Mouse (Mus musculus) limb, embryonic 10.5 days (tissue): ENCODE measurements around the gene Atg16l1. TPM values are rescaled to one million over a fixed set of nuclear protein-coding genes. Genes with fewer than 3 reads are reported as not detected.
"Not testable (repeated sequence)": the region's sequence is repeated elsewhere in the genome, so short reads cannot be mapped to it uniquely, and the experiment has no call there.

Source experiments
- DNase-seq: peaks from one replicate; pipeline ENCODE4 v3.0.0-alpha.2; 2017; ENCODE audit warnings: low spot score
- H3K27ac ChIP-seq: fragments of 300-500 bp; sonication (generic); 2 replicates; pipeline ENCODE4 v1.5.1; 2016; ENCODE audit warnings: mild to moderate bottlenecking
- H3K27me3 ChIP-seq: fragments of 300-500 bp; sonication (generic); 2 replicates; pipeline ENCODE4 v1.6.1; 2016; ENCODE audit warnings: low read depth, mild to moderate bottlenecking; ENCODE audit not compliant: poor library complexity, severe bottlenecking
- H3K36me3 ChIP-seq: fragments of 300-500 bp; sonication (generic); 2 replicates; pipeline ENCODE4 v1.6.1; 2016; ENCODE audit warnings: mild to moderate bottlenecking, moderate library complexity
- H3K4me1 ChIP-seq: fragments of 300-500 bp; sonication (generic); 2 replicates; pipeline ENCODE4 v1.6.1; 2016
- H3K4me3 ChIP-seq: fragments of 300-500 bp; sonication (generic); 2 replicates; pipeline ENCODE4 v1.5.1; 2016; ENCODE audit warnings: mild to moderate bottlenecking, moderate library complexity
- H3K9me3 ChIP-seq: fragments of 300-500 bp; sonication (generic); replicated peaks from 2 replicates; pipeline ENCODE4 v1.6.1; 2016; ENCODE audit warnings: mild to moderate bottlenecking
- WGBS: fragments of 180-500 bp; shearing (Covaris S2); methylation state at CpG from one replicate; pipeline ENCODE4 v1.1.7; 2016; 5-methylcytosine and 5-hydroxymethylcytosine counted together
- polyA plus RNA-seq: library from polyadenylated mRNA; unstranded; fragments of >200 nt; fragmentation: Nextera tagmentation; extraction: Ambion mirVana; gene quantifications from 2 replicates; pipeline ENCODE4 v1.2.1, GENCODE M21; 2016

Gene Atg16l1
- polyA plus RNA-seq, 1 experiment from 2014 or later = 38.2 TPM

GRCm38 (mm10) chr1:87825281-87825680 is 69.6 kb downstream of the Atg16l1 start:
- no peak overlapping the region for H3K27ac ChIP-seq
- H3K4me1 ChIP-seq = peaks cover 7% of the 10 kb centered on the region; the same call in 1 of the 2 replicates
- H3K27me3 ChIP-seq = no peaks in the 10 kb centered on the region
- H3K36me3 ChIP-seq = no peaks in the 10 kb centered on the region
- no peak for DNase-seq
- WGBS = 90% methylated on average over 5 of the region's 5 CpGs
- no peaks in the 10 kb centered on the region for H3K9me3 ChIP-seq
- H3K4me3 ChIP-seq = no peak overlapping the region

- no peaks in the 10 kb centered on the region for H3K36me3 ChIP-seq
- no peak overlapping the region for H3K27ac ChIP-seq
Measured at GRCm38 (mm10) chr1:87825991-87826390, 70.3 kb downstream of the Atg16l1 start.

GRCm38 (mm10) chr1:87826474-87826873 is 70.8 kb downstream of the Atg16l1 start:
- Histone ChIP-seq H3K9me3 (no peaks in the 10 kb centered on the region), H3K4me3 (no peak overlapping the region), H3K36me3 (no peaks in the 10 kb centered on the region), H3K27ac (no peak overlapping the region), H3K4me1 (peaks cover 7% of the 10 kb centered on the region; the same call in 1 of the 2 replicates), H3K27me3 (no peaks in the 10 kb centered on the region)
- WGBS = 87% methylated on average over 2 of the region's 2 CpGs
- no peak for DNase-seq

More at GRCm38 (mm10) chr1:87825991-87826390, 70.3 kb downstream of the Atg16l1 start:
- WGBS = 85% methylated on average over 6 of the region's 6 CpGs
- no peak for DNase-seq
- Histone ChIP-seq H3K27me3 (no peaks in the 10 kb centered on the region), H3K4me3 (no peak overlapping the region), H3K4me1 (peaks cover 7% of the 10 kb centered on the region; the same call in 1 of the 2 replicates), H3K9me3 (no peaks in the 10 kb centered on the region)

GRCm38 (mm10) chr1:87827476-87827875 is 71.8 kb downstream of the Atg16l1 start:
- not testable (repeated sequence) for H3K27ac ChIP-seq, H3K4me1 ChIP-seq, H3K9me3 ChIP-seq, H3K4me3 ChIP-seq, H3K27me3 ChIP-seq, DNase-seq, H3K36me3 ChIP-seq
- WGBS = 94% methylated on average over 1 of the region's 1 CpGs

GRCm38 (mm10) chr1:87828185-87828584 is 72.5 kb downstream of the Atg16l1 start:
- Histone ChIP-seq H3K4me1 (peaks cover 7% of the 10 kb centered on the region; the same call in 1 of the 2 replicates), H3K4me3 (no peak overlapping the region), H3K27me3 (no peaks in the 10 kb centered on the region), H3K36me3 (no peaks in the 10 kb centered on the region), H3K9me3 (no peaks in the 10 kb centered on the region), H3K27ac (no peak overlapping the region)
- DNase-seq = no peak
- WGBS = 79% methylated on average over 9 of the region's 9 CpGs

- peaks cover 7% of the 10 kb centered on the region; the same call in 1 of the 2 replicates for H3K4me1 ChIP-seq
- no peaks in the 10 kb centered on the region for H3K36me3 ChIP-seq
- WGBS = 55% methylated on average over 7 of the region's 7 CpGs
- no peaks in the 10 kb centered on the region for H3K27me3 ChIP-seq
- no peaks in the 10 kb centered on the region for H3K9me3 ChIP-seq
- H3K4me3 ChIP-seq = no peak overlapping the region
- DNase-seq = no peak
- no peak overlapping the region for H3K27ac ChIP-seq
Measured at GRCm38 (mm10) chr1:87828926-87829580, 73.4 kb downstream of the Atg16l1 start.

- Histone ChIP-seq H3K36me3 (no peaks in the 10 kb centered on the region), H3K4me1 (peaks cover 7% of the 10 kb centered on the region; the same call in 1 of the 2 replicates), H3K4me3 (no peak overlapping the region), H3K27ac (no peak overlapping the region), H3K9me3 (no peaks in the 10 kb centered on the region), H3K27me3 (no peaks in the 10 kb centered on the region)
- DNase-seq = no peak
- WGBS = 65% methylated on average over 6 of the region's 6 CpGs
Measured at GRCm38 (mm10) chr1:87829621-87830211, 74.0 kb downstream of the Atg16l1 start.

- H3K27me3 ChIP-seq = no peaks in the 10 kb centered on the region
- peaks cover 5% of the 10 kb centered on the region for H3K4me1 ChIP-seq
- H3K27ac ChIP-seq = no peak overlapping the region
Measured at GRCm38 (mm10) chr1:87836453-87836852, 80.8 kb downstream of the Atg16l1 start.

GRCm38 (mm10) chr1:87837018-87837417 is 81.3 kb downstream of the Atg16l1 start:
- H3K4me3 ChIP-seq = no peak overlapping the region
- no peak for DNase-seq
- H3K36me3 ChIP-seq = no peaks in the 10 kb centered on the region
- no peaks in the 10 kb centered on the region for H3K27me3 ChIP-seq
- H3K4me1 ChIP-seq = peaks cover 5% of the 10 kb centered on the region
- H3K9me3 ChIP-seq = no peaks in the 10 kb centered on the region
- H3K27ac ChIP-seq = no peak overlapping the region; the same call in 1 of the 2 replicates
- 48% methylated on average over 5 of the region's 5 CpGs for WGBS

More at GRCm38 (mm10) chr1:87836453-87836852, 80.8 kb downstream of the Atg16l1 start:
- WGBS = 69% methylated on average over 1 of the region's 1 CpGs
- Histone ChIP-seq H3K4me3 (no peak overlapping the region), H3K36me3 (no peaks in the 10 kb centered on the region), H3K9me3 (no peaks in the 10 kb centered on the region)
- no peak for DNase-seq

GRCm38 (mm10) chr1:87840411-87841208 is 84.9 kb downstream of the Atg16l1 start:
- Histone ChIP-seq H3K36me3 (no peaks in the 10 kb centered on the region), H3K27me3 (no peaks in the 10 kb centered on the region), H3K4me3 (no peak overlapping the region), H3K4me1 (peaks cover 5% of the 10 kb centered on the region), H3K9me3 (no peaks in the 10 kb centered on the region), H3K27ac (no peak overlapping the region)
- DNase-seq = no peak
- WGBS = 68% methylated on average over 11 of the region's 11 CpGs
